Mouse (Mus musculus): ENCODE data around the gene Kcnab1.

Kcnab1 gene

DNA sequence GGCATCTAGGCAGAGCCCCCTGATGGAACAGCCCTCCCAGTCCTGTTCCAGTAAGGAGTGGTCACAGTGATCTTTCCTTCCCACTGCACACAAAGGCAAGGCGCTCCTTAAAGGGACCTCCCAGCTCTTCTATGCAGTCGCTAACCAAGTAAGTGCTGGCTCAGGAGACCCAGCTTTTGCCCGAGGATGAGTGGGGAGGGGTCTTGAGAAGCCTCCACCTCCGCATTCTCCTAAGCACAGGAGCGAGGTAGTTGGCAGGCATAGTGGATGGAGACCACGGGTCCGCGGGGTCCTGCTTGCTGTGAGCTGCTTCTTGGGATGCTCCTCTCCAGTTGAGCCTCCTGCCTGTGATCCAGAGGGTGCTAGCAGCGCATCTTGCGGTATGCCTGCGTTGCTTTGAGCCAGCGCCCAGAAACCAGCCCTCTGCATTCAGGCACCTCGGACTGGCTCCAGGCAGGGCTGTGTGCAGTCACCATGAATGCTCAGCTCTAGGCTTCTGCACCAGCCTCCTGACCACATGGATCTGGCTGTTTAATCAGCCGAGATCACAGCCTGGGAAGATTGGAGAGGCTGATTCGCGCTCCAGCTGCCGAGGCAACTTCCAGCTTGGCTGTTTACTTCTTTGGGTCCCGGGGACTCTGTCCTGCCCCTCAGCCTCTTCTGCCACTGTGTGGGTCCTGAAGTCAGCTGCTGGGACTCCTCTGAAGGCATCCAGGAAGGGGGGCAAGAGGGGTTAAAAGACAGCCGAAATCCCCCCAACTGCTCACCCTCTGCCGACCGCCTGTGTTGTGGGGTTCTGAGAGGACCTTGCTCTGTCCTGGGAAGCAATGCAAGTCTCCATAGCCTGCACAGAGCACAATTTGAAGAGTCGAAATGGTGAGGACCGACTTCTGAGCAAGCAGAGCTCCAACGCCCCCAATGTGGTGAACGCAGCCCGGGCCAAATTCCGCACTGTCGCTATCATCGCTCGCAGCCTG, at the start of gene Kcnab1:
Kcnab1 (plus strand) TSS at position 440 of the 977 bp plus-strand sequence.
- peak; percentile 8 for DNase-seq (ENCODE audit: low spot score)

DNA sequence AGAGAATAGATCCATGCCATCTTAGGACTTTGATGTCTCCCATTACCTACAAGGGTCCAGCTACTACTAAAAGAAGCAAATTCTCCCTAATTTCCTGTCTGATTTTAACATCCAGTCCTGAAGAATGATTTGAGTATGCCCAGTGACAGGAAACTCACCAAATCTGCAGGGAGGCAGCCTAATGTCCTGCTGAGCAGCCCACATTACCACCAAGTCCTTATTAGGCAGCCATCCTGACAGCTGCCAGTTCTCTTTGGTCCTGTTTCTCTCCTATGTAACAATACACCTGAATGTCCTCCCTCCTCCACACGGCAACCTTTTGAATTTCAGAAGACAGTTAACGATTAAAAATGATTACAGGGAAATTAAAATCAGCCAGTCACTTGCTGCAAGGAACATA, 20.9 kb upstream of the Kcnab1 start:
- DNase-seq (ENCODE audit: low spot score): no peak

DNA sequence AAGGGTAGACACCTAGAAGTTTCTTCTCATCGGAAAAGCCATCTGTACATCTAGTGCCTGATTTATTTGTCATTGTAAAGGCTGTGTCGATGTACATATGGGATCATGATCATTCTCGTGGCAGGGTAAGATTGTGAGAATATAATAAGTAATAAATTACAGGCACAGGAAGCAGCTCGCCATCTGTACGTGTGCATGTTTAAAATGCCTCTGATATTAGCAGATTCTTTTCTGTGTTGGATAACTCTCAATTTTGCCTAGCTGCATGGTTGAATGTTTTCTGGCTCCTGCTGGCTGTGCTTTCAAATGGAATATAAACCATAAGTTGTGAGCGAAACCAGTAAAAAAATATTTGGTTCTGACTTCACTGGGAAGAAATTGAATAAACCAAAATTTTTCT, 5.1 kb upstream of the Kcnab1 start:
- DNase-seq (ENCODE audit: low spot score): no peak

DNA sequence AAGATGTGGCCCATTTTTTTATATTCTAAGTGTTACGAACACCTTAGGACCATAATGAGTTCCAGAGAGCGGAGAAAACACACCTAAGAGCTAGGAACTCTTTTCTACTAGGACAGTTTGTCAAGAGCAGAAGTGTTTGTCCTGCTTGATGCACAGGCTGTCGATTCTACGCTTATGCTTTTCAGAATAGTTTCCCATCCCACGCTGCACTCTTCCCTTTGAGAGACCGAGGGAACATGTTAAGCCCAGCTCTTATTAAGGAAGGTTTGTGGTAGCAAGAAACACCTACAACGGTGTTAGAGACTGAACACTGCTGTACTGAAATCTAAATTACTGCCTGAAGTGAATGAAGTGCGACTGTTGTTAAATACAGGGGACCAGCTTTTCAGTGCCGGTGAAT, 1.0 kb downstream of the Kcnab1 start:
- no peak for DNase-seq (ENCODE audit: low spot score)

DNA sequence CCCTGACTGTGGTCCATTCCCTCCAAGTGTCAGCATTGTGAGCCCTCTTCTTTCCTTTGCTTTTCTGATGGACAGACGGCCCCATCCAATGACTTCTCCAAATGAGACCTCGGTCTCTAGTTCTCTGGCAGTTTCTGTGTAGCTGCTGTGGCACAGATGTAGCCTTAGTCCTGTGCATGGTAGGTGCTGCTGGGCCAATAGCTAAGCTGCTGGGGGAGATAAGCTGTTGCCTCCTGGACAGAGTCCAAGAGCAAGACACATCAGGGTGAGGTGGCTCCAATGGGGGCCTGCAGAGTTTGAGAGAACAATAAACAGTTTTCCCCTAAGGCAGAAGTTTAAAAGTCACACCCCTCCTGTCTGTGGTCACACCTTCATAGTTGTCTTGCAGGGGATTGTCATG, 2.0 kb downstream of the Kcnab1 start:
- DNase-seq (ENCODE audit: low spot score): no peak

DNA sequence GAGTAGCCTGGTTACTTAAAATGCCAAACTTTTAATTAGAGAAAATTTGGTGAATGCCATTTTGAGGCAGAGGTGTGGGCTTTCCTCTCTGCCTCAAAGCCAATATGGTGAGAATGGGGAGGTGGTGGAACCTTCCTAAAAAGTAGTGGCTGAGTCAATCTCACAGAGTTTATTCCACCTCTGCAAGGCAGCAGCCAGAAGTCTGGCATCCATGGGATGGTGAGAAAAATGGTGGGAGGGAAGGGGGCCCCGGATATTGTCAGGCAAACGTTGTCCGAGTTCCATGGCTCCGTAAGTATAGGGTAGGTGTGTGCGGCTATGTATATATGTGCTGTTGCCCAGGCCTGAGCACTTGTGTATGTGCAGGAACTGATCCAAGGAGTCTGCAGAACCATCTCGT, 6.0 kb downstream of the Kcnab1 start:
- DNase-seq (ENCODE audit: low spot score): no peak

DNA sequence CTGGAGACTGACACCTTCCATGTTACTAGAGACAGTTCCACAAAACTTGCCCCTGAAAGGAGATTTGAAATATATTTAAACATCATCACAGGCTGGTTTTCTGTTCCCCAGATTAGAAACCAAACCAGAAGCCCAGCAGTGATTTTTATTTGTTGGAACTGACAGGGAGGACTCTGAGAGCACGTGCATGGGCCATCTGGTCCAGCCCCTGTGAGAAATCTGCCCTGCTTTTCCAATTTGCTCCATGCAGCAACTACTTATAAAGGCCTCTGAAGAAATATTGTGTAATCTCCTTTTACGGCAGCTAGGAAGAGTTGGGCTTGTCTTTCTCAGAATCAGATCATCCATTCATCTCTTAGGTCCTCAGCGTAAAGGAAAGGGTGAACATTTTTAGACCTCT, 7.8 kb downstream of the Kcnab1 start:
- no peak for DNase-seq (ENCODE audit: low spot score)

DNA sequence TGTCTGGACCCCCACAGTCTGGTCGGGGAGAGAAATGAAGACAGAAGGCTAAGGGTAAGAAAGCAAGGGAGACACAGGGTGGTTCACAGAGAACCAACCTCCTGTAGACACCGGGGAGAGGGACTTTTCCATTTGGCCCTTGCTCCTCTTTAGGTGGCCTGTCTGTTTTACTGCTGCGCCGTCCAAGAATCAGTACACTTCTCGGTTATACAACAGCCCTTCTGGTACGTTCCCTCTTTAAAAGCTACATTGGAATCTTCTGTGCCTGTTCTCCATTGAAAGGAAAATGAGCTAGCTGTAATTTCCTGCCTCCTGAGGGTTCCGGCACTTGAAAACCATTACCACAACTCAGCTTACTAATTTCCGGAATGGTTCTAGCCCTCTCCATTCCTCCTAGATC, 8.2 kb downstream of the Kcnab1 start:
- no peak for DNase-seq (ENCODE audit: low spot score)

DNA sequence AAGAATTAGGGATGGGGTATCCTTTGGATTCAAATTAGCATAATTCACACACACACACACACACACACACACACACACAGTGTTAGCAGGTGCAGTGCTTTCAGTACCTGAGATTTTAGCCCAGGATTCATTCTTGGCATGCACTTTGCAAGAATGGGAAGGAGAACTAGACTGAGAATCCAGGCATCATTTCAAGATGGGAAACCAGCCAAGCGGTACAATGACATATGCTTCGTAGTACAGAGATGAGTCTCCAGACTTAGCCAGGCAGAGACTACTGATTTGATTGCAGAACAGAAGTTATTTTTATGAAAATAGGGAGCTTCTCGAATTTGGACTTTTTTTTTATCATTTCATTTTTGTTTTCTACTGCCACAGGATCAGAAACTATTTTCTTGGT, 15.8 kb downstream of the Kcnab1 start:
- DNase-seq (ENCODE audit: low spot score): no peak

DNA sequence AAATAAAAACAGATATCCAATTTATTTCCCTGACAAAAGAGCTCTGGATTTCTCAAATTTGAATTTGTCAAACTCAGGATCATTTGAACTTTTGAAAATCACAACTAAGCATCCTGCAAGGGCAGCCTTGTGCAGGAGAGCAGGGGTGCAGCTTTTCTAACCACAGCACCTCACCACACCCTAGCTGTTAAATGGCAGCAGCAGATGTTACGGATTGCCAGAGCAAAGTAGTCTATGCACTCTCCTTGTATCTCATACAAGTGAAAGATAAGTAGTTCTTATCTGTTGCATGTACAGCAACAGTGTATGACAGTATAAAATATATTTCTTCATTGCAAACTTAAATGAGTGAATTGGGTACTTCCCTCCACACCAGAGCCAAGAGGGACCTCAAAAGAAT, 20.4 kb downstream of the Kcnab1 start:
- DNase-seq (ENCODE audit: low spot score): no peak

DNA sequence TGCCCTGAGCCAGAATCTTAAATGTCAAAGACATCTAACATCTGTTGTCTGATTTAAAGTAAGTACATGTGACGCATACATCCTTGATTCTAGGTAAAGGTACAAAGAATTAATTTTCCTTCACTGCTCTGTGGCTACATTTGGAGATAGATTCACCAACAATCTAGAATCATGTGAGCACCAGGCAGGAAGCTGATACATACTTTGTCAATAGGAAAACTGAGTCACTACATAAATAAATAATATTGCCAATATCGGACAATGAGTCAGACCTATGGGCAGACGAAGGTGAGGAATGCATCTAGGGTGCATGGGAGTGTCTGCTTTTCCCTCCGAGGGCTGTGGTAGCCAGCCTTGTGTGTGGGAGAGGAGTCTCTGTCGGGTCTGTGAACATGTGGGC, 25.7 kb downstream of the Kcnab1 start:
- DNase-seq (ENCODE audit: low spot score): no peak

DNA sequence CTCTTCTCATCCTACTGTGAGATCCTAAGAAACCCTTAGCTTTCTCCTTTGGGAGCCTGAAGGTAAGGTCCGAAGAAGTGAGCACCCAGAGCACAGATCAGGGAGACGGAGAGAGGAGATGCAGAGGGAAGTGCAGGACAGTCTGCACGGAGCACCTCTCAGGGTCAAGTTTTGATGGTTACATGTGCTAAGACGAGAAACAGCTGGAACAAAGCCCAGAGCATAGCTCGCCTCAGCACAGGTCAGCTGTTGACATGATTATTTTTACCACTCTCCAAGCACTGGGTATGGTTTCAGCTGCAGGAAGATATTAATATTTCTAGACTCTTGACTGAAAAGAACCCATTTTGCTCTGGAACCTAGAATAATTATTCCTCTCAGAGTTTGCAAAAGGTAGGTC, 27.7 kb downstream of the Kcnab1 start:
- DNase-seq (ENCODE audit: low spot score): no peak

DNA sequence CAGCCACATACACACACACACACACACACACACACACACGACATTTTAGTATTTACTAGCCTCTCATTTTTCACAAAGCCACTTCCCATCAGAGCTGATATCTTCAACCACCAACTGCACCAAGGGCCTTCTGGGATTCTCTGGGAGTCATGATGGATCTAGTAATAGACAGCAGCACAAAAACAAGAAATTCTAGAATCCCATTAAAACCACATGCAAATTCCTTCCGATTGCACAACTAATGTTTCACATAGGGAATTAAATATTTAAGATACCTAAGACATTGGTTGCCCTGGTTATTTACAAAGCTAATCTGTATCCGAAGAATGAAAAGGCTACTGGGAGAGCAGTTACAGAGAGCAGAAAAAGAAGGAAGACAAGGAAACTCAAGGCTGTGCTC, 29.6 kb downstream of the Kcnab1 start:
- no peak for DNase-seq (ENCODE audit: low spot score)

DNA sequence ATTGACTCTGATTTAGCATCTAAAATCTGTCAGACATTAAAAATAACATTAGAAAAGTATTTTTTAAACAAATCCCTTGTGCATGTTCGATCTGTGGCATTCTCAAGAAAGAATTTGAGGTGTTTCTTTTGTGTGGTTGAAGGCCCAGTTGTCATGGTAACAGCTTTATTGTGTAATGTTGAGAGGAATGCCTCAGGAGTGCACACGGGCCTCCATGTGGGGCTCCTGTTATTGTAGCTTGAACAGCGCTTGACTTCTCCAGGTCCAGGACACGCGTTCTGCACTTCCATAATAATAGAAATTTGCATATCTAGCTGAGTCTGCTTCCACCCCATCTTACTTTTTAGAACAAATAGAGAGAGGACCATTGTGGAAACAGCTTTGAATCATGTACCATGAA, 36.0 kb downstream of the Kcnab1 start:
- no peak for DNase-seq (ENCODE audit: low spot score)

DNA sequence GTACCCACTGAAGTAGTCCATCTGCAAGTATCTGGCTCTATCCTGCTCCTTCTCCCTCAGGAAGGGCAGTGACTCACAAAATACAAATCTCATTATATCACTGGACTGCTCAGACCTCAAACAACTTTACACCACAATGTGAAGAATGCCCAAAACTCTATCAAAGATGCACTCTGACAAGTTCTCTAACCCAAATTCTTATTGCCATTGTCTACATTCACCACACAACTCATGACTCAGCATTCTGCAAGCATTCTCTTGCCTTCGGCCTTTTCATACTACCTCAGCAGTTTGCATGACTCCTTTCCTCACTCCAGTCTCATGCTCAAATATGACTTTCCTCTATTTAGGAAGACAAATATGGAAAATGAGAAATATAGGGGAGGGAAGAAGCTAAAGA, 42.6 kb downstream of the Kcnab1 start:
- DNase-seq (ENCODE audit: low spot score): no peak

DNA sequence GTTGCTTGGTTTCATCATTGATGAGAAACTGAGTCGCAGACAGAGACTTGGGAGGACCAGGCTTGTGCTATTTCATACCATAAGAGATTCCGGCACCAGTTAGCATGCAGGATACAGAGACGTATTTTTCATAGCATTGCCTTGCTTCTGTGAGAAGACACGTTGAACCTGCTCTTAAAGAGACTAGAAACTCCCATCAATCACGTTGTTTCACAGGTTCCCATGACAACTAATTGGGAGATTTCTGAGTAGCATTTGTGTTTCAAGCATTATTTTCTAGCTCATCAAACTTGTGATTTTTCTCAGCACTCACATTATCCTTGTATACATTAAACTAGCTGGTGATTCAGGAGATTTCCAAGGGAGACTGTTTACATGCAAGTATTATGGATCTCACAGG, 63.8 kb downstream of the Kcnab1 start:
- no peak for DNase-seq (ENCODE audit: low spot score)

DNA sequence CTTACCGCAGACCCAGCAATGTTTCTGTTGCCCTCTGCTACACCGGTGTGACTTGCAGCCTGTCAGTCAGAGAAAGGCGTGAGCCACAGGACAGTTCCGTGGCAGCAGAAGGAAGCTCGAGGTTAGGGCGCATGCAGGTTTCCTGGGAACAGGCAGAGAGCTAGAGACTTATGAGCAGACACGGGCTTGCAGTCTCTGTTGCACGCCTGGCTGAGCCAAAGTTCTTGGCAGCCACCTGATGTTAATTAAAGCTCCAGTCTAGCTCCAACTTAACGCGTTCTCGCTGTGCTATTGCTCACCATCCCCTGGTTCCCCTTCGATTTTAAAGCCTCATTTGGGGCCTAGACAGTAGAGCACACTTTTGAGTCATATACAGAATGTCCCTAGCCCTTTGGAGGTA, 65.4 kb downstream of the Kcnab1 start:
- DNase-seq (ENCODE audit: low spot score): no peak

DNA sequence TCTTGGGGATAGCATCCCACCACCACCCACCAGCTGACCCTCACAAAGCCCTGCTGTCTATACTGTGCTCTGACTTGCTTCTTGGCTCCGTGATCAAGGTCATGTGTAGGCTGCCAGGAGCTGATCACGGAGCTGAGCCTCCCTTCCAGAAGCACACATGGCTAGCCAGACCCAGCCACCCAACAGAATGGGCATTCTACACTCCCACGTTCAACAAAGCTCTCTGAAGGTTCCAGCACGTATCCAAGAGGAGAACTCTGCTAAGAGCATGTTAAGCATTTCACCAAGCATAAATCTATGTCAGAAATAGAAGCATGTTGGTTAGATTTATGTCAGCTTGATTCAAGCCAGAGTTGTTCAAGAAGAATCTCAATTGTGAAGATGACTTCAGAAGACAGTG, 66.6 kb downstream of the Kcnab1 start:
- DNase-seq (ENCODE audit: low spot score): no peak

DNA sequence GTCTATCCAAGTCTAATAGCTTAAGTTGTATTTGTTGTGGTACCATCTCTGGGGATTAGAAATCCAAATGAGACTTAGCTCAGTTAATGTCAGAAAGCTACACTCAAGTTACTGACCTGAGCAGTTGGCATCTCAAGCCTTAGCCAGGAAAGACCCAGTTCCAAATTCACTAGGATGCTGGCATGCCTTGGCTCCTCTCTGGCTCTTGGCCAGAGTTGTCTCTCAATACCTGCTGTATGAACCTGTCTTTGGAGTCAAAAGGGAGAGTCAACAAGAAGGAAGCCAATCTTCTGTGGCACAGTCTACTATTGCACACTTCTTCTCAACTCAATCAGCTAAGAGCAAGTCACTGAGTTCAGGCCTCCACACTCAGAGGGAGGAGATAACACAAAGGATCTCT, 67.7 kb downstream of the Kcnab1 start:
- DNase-seq (ENCODE audit: low spot score): no peak

DNA sequence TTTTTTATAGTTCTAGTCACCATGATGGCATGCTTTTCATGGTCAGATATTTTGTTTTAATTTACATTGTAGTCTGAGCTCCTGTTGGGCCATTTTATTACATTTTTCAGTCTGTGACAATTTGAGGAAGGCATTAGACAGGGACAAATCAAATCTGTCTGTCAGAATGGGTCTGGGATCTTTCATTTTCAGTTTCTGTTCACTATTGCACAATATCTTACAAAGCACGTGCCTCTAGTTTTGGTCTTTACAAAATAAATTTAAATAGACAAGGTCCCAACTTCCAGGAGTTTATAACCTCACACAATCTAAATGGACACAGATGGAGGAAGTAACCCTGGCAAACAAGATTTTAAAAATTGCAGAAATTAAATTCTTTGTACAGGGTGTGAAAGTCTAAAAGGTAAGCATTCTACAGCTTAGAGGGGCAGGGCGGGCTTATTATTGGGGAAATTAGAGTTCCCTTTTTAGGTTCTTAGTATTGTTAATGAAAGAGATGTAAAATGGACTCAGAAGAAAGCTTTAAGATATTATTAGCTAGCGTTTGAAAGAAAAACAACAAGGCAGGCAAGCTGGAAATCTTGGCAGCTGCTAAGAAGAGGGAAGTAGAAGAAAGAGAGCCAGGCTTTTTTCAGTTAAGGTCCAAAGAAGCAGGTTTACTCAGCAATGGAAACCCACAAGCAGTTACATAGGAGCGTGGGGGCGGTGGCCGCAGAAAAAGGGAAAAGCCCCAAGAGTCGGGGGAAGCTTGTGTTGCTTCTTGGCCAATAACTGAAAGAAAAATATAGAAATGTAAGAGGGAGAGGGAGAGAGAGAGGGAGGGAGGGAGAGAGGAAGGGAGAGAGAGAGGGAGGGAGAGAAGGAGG, 78.9 kb downstream of the Kcnab1 start:
- DNase-seq (ENCODE audit: low spot score): no peak

DNA sequence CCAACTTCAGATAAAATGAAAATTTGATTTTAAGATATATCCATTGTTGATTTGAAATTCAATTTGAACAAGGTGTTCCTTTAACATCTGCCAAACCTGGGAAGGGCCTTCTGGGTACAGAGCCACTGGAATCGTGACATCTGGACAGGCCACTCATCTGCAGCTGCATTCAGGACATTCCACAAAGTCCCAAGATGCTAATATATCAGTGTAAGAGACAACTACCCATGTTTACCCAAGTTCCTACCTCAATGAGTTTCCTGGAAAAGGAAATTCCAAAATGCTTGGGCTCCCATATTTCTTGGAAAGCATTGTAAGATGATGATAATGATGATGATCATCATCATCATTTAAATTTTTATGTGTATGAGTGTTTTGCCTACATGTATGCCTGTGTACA, 91.4 kb downstream of the Kcnab1 start:
- no peak for DNase-seq (ENCODE audit: low spot score)

DNA sequence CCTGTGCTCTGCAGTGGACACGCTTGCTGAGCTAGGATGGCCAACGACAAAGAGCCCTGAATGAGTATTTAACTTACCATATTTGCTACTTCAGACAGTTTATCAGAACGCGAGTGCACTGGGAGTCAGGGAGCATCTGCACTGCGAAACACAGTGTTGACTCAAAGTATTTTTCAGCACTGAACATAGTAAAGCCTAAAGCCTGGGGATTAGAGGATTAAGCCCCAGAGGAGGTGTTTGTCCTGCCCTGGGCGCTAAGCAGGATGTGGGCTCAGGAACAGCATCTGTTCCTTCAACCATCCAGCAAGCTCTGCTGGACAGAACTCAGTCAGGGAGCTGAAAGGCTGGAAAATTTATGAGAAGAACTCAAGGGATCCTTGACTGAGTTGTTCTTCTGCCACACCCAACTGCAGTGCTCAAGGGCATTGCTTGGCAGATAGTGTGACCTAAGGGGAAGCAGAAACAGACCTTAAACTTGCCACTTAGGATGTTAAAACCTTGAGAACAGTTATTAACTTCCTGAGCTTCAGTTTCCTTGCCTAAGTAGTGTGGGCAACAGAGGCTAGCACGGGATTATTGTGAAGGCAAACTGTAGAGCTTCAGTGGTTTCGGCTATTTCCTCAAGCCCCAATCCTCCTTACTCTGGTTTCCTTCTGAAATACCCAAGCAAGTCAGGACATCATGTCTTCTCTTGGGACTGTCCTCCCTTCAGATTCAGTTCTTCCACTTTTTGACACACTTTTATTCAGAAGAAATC, 94.4 kb downstream of the Kcnab1 start:
- no peak for DNase-seq (ENCODE audit: low spot score)
